1 mouse cellular context compared by ENCODE assay signal in the genomic region with DNA sequence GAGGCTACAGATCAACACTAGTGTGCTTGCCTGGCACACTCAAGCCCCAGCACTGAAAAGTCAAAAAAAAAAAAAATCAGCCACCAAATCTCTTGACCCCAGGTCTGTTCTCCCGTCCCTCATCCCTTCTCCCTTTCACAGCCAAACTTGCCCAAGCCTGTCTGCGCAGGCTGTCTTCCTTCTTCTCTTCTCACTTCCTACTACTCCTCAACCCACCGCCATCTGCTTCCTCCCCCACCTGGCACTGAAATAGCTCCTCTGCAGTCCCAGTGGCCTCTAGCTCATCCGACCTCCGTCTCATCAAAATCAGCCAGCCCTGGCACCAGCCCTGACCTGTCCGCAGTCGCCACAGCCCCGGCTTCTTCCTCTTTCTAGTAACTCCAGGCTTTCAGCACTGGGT.
TF ChIP-seq lines count a peak whose summit lies in the region.

No protein-coding gene starts in this region.

TF ChIP-seq in CH12.LX, 34 proteins besides CTCF, POLR2A, EP300 and RAD21 (continued from another document):
- TF ChIP-seq ZNF384 (IDR thresholded peaks at IDR 0.05; ENCODE audit: low read depth, low read length) (peak; percentile 78), CHD1 (IDR thresholded peaks at IDR 0.05; ENCODE audit: low read depth, low read length) (no peak), BHLHE40 (IDR thresholded peaks at IDR 0.05; ENCODE audit: low read depth, low read length) (peak; percentile 49; the same call in 1 of the 2 replicates), SMC3 (IDR thresholded peaks at IDR 0.05; ENCODE audit: low read depth, low read length) (peak; percentile 1; the same call in 1 of the 2 replicates), TCF12 (IDR thresholded peaks at IDR 0.05; ENCODE audit: low read depth, low read length) (peak; percentile 73), E2F4 (IDR thresholded peaks at IDR 0.05; ENCODE audit: insufficient replicate concordance, low read depth, low read length) (no peak), NRF1 (IDR thresholded peaks at IDR 0.05; ENCODE audit: low read depth, low read length) (peak; percentile 72), SIN3A (IDR thresholded peaks at IDR 0.05; ENCODE audit: low read length) (no peak), MAFK (IDR thresholded peaks at IDR 0.05; ENCODE audit: insufficient replicate concordance, low read length) (no peak), MAZ (IDR thresholded peaks at IDR 0.05; ENCODE audit: low read depth, low read length) (no peak), HCFC1 (IDR thresholded peaks at IDR 0.05; ENCODE audit: low read depth, low read length) (no peak), KAT2A (IDR thresholded peaks at IDR 0.05; ENCODE audit: insufficient replicate concordance, low read length) (no peak), IRF4 (IDR thresholded peaks at IDR 0.05; ENCODE audit: low read depth, low read length) (peak; percentile 80), POLR2AphosphoS2 (IDR thresholded peaks at IDR 0.05; ENCODE audit: low read depth, low read length) (no peak), MAX (IDR thresholded peaks at IDR 0.05; ENCODE audit: low read length) (no peak; the same call in 1 of the 2 replicates), UBTF (IDR thresholded peaks at IDR 0.05; ENCODE audit: low read depth, low read length) (0 out of 2 replicates have a peak, but pooled peaks have one; percentile 47), MYC (IDR thresholded peaks at IDR 0.05; ENCODE audit: low read depth, low read length) (0 out of 2 replicates have a peak, but pooled peaks have one; percentile 42), ELF1 (IDR thresholded peaks at IDR 0.05; ENCODE audit: low read depth, low read length) (peak; percentile 64), NELFE (IDR thresholded peaks at IDR 0.05; ENCODE audit: low read depth, low read length) (no peak)
